Mouse (Mus musculus) hindbrain, embryonic 16.5 days (tissue): ENCODE measurements at regions not wholly inside any gene's neighbourhood (a gene's known extent, or its start where the extent isn't known, plus 50 kb on each side); places are given as distances from the start of the nearest gene placed in this dataset.

Experiments
- ATAC-seq: fragments of 200-750 bp; cut with Nextera tagmentation; 2 replicates; pipeline ENCODE4 v1.8.0; 2017; ENCODE audit warnings: moderate TSS enrichment, moderate library complexity
- H3K27ac ChIP-seq: fragments of 300-500 bp; sonication (generic); 2 replicates; pipeline ENCODE4 v1.5.1; 2014; ENCODE audit warnings: low read depth, mild to moderate bottlenecking, control low read depth, low read length, moderate library complexity
- H3K27me3 ChIP-seq: fragments of 300-500 bp; sonication (generic); replicated peaks from 2 replicates; pipeline ENCODE4 v1.6.1; 2014; ENCODE audit warnings: low read length; ENCODE audit not compliant: control insufficient read depth, insufficient read depth
- H3K36me3 ChIP-seq: fragments of 300-500 bp; sonication (generic); 2 replicates; pipeline ENCODE4 v1.6.1; 2014; ENCODE audit warnings: mild to moderate bottlenecking, low read length, moderate library complexity, mixed read lengths; ENCODE audit not compliant: control insufficient read depth, insufficient read depth
- H3K4me1 ChIP-seq: fragments of 300-500 bp; sonication (generic); 2 replicates; pipeline ENCODE4 v1.6.1; 2014; ENCODE audit warnings: low read depth, low read length; ENCODE audit not compliant: control insufficient read depth, insufficient read depth
- H3K4me2 ChIP-seq: fragments of 300-500 bp; sonication (generic); 2 replicates; pipeline ENCODE4 v1.6.1; 2014; ENCODE audit warnings: mild to moderate bottlenecking, low read length, control low read depth, moderate library complexity
- H3K4me3 ChIP-seq: fragments of 300-500 bp; sonication (generic); 2 replicates; pipeline ENCODE4 v1.5.1; 2014; ENCODE audit warnings: mild to moderate bottlenecking, low read length, control low read depth, moderate library complexity
- H3K9ac ChIP-seq: fragments of 300-500 bp; sonication (generic); 2 replicates; pipeline ENCODE4 v1.6.1; 2014; ENCODE audit warnings: low read depth, mild to moderate bottlenecking, control low read depth, low read length, moderate library complexity
- H3K9me3 ChIP-seq: fragments of 300-500 bp; sonication (generic); 2 replicates; pipeline ENCODE4 v1.6.1; 2014; ENCODE audit warnings: mild to moderate bottlenecking, low read length, moderate library complexity; ENCODE audit not compliant: control insufficient read depth
- WGBS: fragments of 180-500 bp; shearing (Covaris S2); extraction: QIAGEN DNeasy Blood & Tissue Kit; methylation state at CpG from one replicate; pipeline ENCODE4 v1.1.7; 2014; 5-methylcytosine and 5-hydroxymethylcytosine counted together

DNA sequence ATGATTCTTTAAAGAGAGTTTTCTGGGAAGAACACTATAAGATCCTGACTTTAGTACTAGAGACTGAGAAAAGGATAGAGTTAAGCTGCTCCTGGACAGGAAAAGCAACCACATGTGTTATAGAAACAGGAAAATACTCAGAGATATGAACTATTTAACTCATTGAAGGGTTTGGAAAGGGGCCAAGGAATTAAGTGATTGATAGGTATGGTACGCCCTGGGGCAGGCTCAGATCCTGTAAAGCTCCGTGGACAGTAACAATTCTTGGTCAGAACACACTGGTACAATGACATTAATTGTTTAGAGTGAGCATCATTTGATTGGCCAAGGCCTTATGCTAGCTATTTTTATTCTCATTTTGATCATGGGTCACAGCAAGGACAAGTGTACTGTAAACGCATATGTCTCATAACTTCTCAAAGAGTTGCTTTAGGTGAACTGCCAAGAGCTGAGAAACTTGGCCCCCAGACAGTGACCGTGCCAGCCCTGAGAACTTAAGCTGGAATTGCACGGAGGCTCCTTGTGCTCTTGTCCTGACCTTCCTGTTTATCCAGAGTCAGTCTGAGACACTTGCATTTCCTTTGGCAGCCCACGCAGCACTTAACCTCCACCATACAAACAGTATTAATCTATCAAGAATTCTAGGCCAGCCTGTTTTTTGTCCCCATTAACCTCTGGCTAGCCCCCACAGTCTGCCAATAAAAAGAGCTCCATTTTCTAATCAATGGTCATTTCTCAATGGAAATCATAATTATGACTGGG, 210.5 kb upstream of the Fbxl4 start:
- H3K4me1 ChIP-seq = peaks cover 5% of the 10 kb centered on the region; the same call in 1 of the 2 replicates
- ATAC-seq = no peak
- no peak overlapping the region for H3K4me3 ChIP-seq
- 63% methylated on average over 6 of the region's 6 CpGs for WGBS
- H3K27me3 ChIP-seq = no peaks in the 10 kb centered on the region
- H3K4me2 ChIP-seq = no peak overlapping the region
- H3K9me3 ChIP-seq = no peaks in the 10 kb centered on the region
- no peak overlapping the region for H3K9ac ChIP-seq
- H3K36me3 ChIP-seq = no peaks in the 10 kb centered on the region
- H3K27ac ChIP-seq = no peak overlapping the region

- Histone ChIP-seq H3K27me3 (no peaks in the 10 kb centered on the region), H3K9me3 (no peaks in the 10 kb centered on the region), H3K36me3 (no peaks in the 10 kb centered on the region), H3K27ac (no peak overlapping the region), H3K9ac (no peak overlapping the region), H3K4me2 (peak overlapping the region; percentile 5; the same call in 1 of the 2 replicates), H3K4me3 (no peak overlapping the region), H3K4me1 (peaks cover 6% of the 10 kb centered on the region; the same call in 1 of the 2 replicates)
- WGBS = 18% methylated on average over 10 of the region's 10 CpGs
- peak; percentile 55 for ATAC-seq
Measured at GRCm38 (mm10) chr4:22151899-22152493, 205.3 kb upstream of the Fbxl4 start.

- Histone ChIP-seq H3K9me3 (no peaks in the 10 kb centered on the region), H3K4me2 (no peak overlapping the region), H3K36me3 (no peaks in the 10 kb centered on the region), H3K27me3 (no peaks in the 10 kb centered on the region), H3K9ac (no peak overlapping the region), H3K27ac (no peak overlapping the region), H3K4me1 (peaks cover 6% of the 10 kb centered on the region; the same call in 1 of the 2 replicates), H3K4me3 (no peak overlapping the region)
- ATAC-seq = no peak
- WGBS = 43% methylated on average over 7 of the region's 7 CpGs
Measured at GRCm38 (mm10) chr4:22152971-22153544, 204.3 kb upstream of the Fbxl4 start.

DNA sequence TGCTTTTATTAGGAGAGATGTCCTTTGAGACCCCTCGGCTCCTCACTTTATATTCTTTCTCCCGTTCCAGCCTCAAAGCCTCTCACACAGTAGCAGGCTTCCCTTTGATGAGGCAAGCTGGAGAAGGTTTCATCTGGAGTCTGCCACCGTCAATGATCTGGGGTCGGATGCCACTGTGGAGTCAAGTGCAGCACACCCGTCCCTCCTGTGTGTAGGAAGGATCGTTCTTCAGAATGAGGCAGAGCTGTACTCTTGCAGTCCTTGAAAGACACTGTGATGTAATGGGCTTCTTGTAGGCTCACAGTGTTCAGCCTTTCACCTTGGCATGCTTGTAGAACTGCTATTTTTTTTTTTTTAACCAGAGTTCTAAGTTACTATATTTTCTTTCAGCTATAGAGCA, 203.7 kb upstream of the Fbxl4 start:
- no peak overlapping the region for H3K27ac ChIP-seq
- no peaks in the 10 kb centered on the region for H3K27me3 ChIP-seq
- H3K4me3 ChIP-seq = no peak overlapping the region
- no peaks in the 10 kb centered on the region for H3K9me3 ChIP-seq
- H3K4me1 ChIP-seq = peaks cover 6% of the 10 kb centered on the region; the same call in 1 of the 2 replicates
- no peak overlapping the region for H3K4me2 ChIP-seq
- no peaks in the 10 kb centered on the region for H3K36me3 ChIP-seq
- no peak for ATAC-seq
- H3K9ac ChIP-seq = no peak overlapping the region
- whole genome bisulfite sequencing = 69% methylated on average over 6 of the region's 6 CpGs

DNA sequence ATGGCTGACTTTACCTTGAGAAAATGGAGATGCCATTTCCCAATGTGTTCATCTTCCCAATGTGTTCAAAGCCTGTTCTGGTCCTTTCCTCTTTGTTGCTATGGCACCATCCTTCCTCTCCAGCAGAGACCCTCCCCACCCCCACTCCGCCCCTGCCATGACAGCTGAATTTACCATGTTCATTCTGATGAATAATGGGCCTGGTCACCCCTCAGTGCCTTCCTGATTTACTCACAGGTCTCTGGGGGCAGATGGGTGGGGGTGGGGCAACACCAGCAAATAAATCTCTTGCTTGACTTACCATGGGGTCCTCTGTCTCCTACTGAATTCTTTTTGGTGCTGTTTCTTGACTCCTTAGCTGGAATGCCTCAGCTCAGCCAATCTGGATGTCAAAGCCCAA, 170.9 kb upstream of the Fbxl4 start:
- Histone ChIP-seq H3K27me3 (no peaks in the 10 kb centered on the region), H3K9ac (no peak overlapping the region), H3K27ac (no peak overlapping the region), H3K4me1 (no peaks in the 10 kb centered on the region), H3K9me3 (no peaks in the 10 kb centered on the region), H3K4me2 (no peak overlapping the region), H3K36me3 (no peaks in the 10 kb centered on the region), H3K4me3 (no peak overlapping the region)
- ATAC-seq = 0 out of 2 replicates have a peak, but pooled peaks have one; percentile 45
- WGBS = 35% methylated on average over 1 of the region's 1 CpGs

GRCm38 (mm10) chr4:22188141-22189006, 169.0 kb upstream of the Fbxl4 start:
- Histone ChIP-seq H3K9ac (no peak overlapping the region), H3K4me1 (no peaks in the 10 kb centered on the region), H3K27me3 (no peaks in the 10 kb centered on the region), H3K36me3 (no peaks in the 10 kb centered on the region), H3K9me3 (no peaks in the 10 kb centered on the region), H3K4me3 (no peak overlapping the region), H3K4me2 (no peak overlapping the region), H3K27ac (peak overlapping the region; percentile 34; the same call in 1 of the 2 replicates)
- ATAC-seq = peak; percentile 42; the same call in 1 of the 2 replicates
- WGBS = 42% methylated on average over 13 of the region's 13 CpGs

- Histone ChIP-seq H3K4me2 (no peak overlapping the region), H3K4me3 (no peak overlapping the region), H3K27me3 (no peaks in the 10 kb centered on the region), H3K27ac (no peak overlapping the region), H3K9me3 (no peaks in the 10 kb centered on the region), H3K9ac (no peak overlapping the region), H3K36me3 (no peaks in the 10 kb centered on the region), H3K4me1 (no peaks in the 10 kb centered on the region)
- no peak for ATAC-seq
- 53% methylated on average over 3 of the region's 3 CpGs for WGBS
Measured at GRCm38 (mm10) chr4:22196501-22196900, 160.8 kb upstream of the Fbxl4 start.

GRCm38 (mm10) chr4:22208531-22208930, 148.8 kb upstream of the Fbxl4 start:
- no peak overlapping the region for H3K27ac ChIP-seq
- H3K4me1 ChIP-seq = no peaks in the 10 kb centered on the region
- no peaks in the 10 kb centered on the region for H3K27me3 ChIP-seq
- H3K4me2 ChIP-seq = no peak overlapping the region
- no peak overlapping the region for H3K4me3 ChIP-seq
- H3K9me3 ChIP-seq = no peaks in the 10 kb centered on the region
- no peak overlapping the region for H3K9ac ChIP-seq
- ATAC-seq = no peak
- no peaks in the 10 kb centered on the region for H3K36me3 ChIP-seq
- 78% methylated on average over 5 of the region's 5 CpGs for WGBS
